Mouse (Mus musculus) heart, postnatal 10 days (tissue): ENCODE data around the gene Aco2. TPM values are rescaled to one million over a fixed set of nuclear protein-coding genes. Genes with fewer than 3 reads are reported as not detected.
"Not testable (repeated sequence)": the region's sequence is repeated elsewhere in the genome, so short reads cannot be mapped to it uniquely, and the experiment has no call there.

ENCODE experiments used
- DNase-seq, 2 experiments: peaks; one replicate each; pipeline ENCODE4 v3.0.0; 2021
- intact Hi-C: fragments of 180-260 bp; cut with DNase I; formaldehyde crosslinking; loops from one replicate; pipeline ENCODE4 v1.15.1; 2025
- total RNA-seq, 2 experiments: library from RNA; stranded (reverse); gene quantifications; 2 replicates each; pipeline ENCODE4 v1.2.3; 2021

Aco2 gene
- total RNA-seq, 2 experiments from 2014 or later = 1,895 to 1,910 TPM

GRCm38 (mm10) chr15:81864238-81864637, 7.9 kb upstream of the Aco2 start:
- intact Hi-C loops = no loop called here
- no peak for DNase-seq

- intact Hi-C loops = loop anchor here (5.0 kb wide), 1 partner anchor 38 kb away; no protein-coding TSS in a partner anchor
- DNase-seq = no peak
Measured at GRCm38 (mm10) chr15:81869985-81870384, 2.1 kb upstream of the Aco2 start.

- peak; percentile 90 to 93 for DNase-seq
- intact Hi-C loops = loop anchor here (1.0 to 5.0 kb wide), 2 partner anchors 10 to 39 kb away; no protein-coding TSS in a partner anchor
Measured at GRCm38 (mm10) chr15:81871604-81872261, 376 bp upstream of the Aco2 start, which contains the start of gene Phf5a. Phf5a (minus strand) TSS chr15:81871911.

- DNase-seq = peak; percentile 41 to 43
- intact Hi-C loops = no loop called here
Measured at GRCm38 (mm10) chr15:81879531-81880401, 7.7 kb downstream of the Aco2 start.

GRCm38 (mm10) chr15:81882348-81882747, 10.2 kb downstream of the Aco2 start:
- no peak for DNase-seq

GRCm38 (mm10) chr15:81885418-81885934, 13.4 kb downstream of the Aco2 start:
- intact Hi-C loops = no loop called here
- DNase-seq = no peak

More at GRCm38 (mm10) chr15:81882348-81882747, 10.2 kb downstream of the Aco2 start:
- intact Hi-C loops = no loop called here

- DNase-seq = no peak
- intact Hi-C loops = no loop called here
Measured at GRCm38 (mm10) chr15:81886795-81887550, 14.9 kb downstream of the Aco2 start.

GRCm38 (mm10) chr15:81889175-81889574, 17.1 kb downstream of the Aco2 start:
- DNase-seq = peak in 1 of 2 experiments; percentile 56
- intact Hi-C loops = no loop called here

GRCm38 (mm10) chr15:81891140-81891802, 19.2 kb downstream of the Aco2 start:
- intact Hi-C loops = no loop called here
- no peak for DNase-seq

- no peak for DNase-seq
- intact Hi-C loops = no loop called here
Measured at GRCm38 (mm10) chr15:81891822-81892580, 19.9 kb downstream of the Aco2 start.

GRCm38 (mm10) chr15:81894002-81894401, 21.9 kb downstream of the Aco2 start:
- intact Hi-C loops = no loop called here
- DNase-seq = no peak

GRCm38 (mm10) chr15:81896407-81896806, 24.3 kb downstream of the Aco2 start:
- peak in 1 of 2 experiments; percentile 35 for DNase-seq
- intact Hi-C loops = no loop called here

- no peak for DNase-seq
Measured at GRCm38 (mm10) chr15:81897607-81898285, 25.6 kb downstream of the Aco2 start.

GRCm38 (mm10) chr15:81898751-81899150, 26.6 kb downstream of the Aco2 start:
- DNase-seq = peak; percentile 54 to 63
- intact Hi-C loops = no loop called here

More at GRCm38 (mm10) chr15:81897607-81898285, 25.6 kb downstream of the Aco2 start:
- intact Hi-C loops = no loop called here

- DNase-seq = peak; percentile 63 to 86
- intact Hi-C loops = loop anchor here (1.0 kb wide), 1 partner anchor 74 kb away; no protein-coding TSS in a partner anchor
Measured at GRCm38 (mm10) chr15:81904939-81905338, 32.8 kb downstream of the Aco2 start.

GRCm38 (mm10) chr15:81907953-81908352, 35.8 kb downstream of the Aco2 start:
- intact Hi-C loops = no loop called here

GRCm38 (mm10) chr15:81908767-81909166, 36.7 kb downstream of the Aco2 start:
- DNase-seq, intact Hi-C loops: not testable (repeated sequence)

More at GRCm38 (mm10) chr15:81907953-81908352, 35.8 kb downstream of the Aco2 start:
- DNase-seq = no peak

- peak in 1 of 2 experiments; percentile 45 for DNase-seq
- intact Hi-C loops = no loop called here
Measured at GRCm38 (mm10) chr15:81912498-81912897, 40.4 kb downstream of the Aco2 start.
